Mouse (Mus musculus): ENCODE measurements around the gene Tmem161a.

The Tmem161a gene

GRCm38 (mm10) chr8:70172043-70172681 lies at the start of gene Tmem161a:
TSS of gene Tmem161a (plus strand) at chr8:70172356.
- DNase-seq (ENCODE audit: low spot score): peak; percentile 98

DNA sequence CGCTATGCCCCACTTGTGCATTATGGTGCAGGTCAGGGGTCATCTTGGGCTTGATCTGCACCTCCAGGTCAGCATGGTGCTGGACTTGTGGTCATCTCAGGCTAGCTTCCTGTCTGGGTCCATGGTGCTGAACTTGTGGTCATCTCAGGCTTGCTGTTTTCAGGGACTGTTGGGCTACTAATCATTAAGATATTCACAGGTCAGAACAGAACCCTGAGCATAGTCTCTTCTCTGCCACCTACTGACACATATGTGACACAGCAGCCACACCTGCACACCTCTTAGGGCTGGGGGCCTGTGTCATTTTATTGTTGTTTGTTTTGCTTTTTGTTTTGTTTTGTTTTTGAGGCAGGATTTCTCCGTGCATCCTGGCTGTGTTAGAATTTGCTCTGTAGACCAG lies 49.3 kb upstream of the Tmem161a start:
- no peak for DNase-seq (ENCODE audit: low spot score)

DNA sequence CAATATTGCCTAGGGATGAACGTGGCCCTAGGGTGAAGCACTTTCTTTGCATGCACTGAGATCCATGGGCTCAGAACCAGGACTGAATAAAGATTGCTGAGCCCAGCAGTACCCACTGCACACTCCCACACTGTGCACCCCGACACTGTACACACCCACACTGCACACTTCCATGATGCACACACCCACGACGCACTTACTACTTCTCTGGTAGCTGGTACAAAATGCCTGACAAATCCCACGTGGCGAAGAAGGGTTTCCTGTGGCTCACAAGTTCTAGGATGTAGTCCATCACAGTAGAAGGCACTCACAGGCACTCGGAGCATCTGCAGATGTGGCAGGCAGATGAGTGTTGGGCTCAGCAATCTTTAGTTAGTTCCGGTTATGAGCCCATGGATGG lies 47.2 kb upstream of the Tmem161a start:
- no peak for DNase-seq (ENCODE audit: low spot score)

- DNase-seq (ENCODE audit: low spot score): peak; percentile 79
These were observed 43.7 kb upstream of the Tmem161a start for GRCm38 (mm10) chr8:70128435-70128834.

- DNase-seq (ENCODE audit: low spot score): peak; percentile 95
These were observed 42.7 kb upstream of the Tmem161a start for GRCm38 (mm10) chr8:70129309-70129952.

DNA sequence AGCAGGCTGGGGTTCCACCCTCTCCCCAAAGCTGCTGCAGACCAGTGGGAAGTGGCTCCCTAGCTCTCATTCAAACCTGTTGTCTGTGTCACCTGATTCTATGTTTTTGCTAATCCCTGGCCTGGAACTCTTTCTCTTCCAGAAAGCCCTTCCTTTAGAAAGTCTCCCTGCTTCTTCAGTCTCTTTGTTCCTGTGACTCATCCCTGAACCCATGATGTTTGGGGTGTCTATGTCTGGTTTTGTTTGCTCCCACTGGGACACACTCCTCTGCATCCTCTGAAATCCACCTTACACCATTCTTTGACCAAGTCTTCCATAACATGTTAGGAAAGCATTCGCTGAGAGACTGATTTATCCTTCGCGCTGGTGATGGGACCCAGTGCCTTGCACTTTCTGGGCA lies 42.1 kb upstream of the Tmem161a start:
- DNase-seq (ENCODE audit: low spot score): no peak

DNA sequence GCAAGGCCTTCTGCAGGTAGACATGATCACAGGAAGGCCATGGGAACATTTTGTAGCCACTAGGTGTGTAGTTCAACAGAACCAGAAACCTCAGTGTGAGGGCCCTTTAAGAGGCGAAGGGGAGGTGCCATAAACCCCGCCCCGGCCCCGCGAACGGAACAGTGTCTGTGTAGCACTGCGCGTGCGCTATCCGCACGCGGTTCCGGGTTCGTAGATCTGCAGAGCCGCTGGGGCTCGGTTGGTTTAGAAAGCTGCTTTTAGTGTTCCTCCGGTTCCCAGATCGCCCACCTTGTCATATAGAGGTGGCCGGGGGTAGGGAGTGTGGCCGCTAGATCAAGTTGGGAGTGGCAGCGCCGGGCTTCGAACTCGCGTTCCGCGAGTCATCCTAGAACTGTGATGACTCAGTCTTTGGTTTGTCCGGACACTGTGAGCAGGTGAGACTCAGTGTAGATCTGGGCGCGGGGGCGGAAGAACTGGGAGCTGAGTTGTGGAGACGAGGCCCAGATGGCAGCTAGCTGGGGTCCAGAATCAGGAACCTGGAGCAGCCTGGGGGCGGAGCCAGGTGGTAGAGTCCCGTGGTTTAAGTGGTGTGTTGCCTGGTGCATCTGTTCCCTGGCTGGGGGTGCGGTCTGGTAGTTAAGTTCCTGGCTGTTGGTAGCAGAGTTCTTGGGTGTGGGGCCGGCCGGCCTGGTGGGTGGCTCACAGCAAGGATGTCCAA lies 40.8 kb upstream of the Tmem161a start, which contains the start of gene Nr2c2ap:
Gene Nr2c2ap (plus strand): TSS at position 168 of the 718 bp plus-strand sequence.
- DNase-seq (ENCODE audit: low spot score): peak; percentile 94

- no peak for DNase-seq (ENCODE audit: low spot score)
These were observed 38.1 kb upstream of the Tmem161a start for GRCm38 (mm10) chr8:70134086-70134485.

DNA sequence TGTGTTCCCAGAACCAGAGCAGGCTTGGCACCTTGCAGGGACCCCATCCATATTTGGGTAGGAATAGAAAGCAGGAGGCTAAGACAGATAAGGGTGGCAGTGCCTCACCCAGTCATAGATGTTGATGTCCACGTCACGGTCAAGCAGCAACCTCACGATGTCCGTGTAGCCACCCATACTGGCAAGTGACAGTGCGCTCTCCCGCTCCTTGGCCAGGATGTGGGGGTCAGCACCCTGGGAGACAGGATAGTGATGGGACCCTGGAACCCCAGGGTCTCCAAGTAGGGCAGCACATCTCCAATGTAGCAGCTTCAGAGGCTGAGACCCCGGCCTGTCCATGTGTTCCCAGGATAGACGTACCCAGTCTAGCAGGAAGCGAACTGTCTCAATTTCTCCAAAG lies 37.2 kb upstream of the Tmem161a start:
- DNase-seq (ENCODE audit: low spot score): no peak

DNA sequence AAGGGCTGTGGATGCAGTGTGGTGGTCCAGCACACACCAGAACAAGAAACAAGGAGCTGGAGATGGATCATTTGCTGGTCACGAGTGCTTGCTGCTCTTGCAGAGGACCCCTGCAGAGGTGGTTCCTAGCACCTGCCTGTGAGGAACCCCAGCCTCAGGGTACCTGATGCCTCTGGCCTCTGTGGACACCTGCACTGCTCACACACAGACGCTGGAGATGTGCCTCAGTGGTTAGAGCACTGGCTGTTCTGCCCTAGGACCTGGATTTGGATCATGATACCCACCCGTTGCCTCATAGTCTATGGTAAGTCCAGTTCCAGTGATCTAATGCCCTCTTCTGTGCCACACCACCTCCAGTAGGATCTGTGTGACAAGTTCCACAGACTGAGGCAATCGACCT lies 35.6 kb upstream of the Tmem161a start:
- DNase-seq (ENCODE audit: low spot score): no peak

DNA sequence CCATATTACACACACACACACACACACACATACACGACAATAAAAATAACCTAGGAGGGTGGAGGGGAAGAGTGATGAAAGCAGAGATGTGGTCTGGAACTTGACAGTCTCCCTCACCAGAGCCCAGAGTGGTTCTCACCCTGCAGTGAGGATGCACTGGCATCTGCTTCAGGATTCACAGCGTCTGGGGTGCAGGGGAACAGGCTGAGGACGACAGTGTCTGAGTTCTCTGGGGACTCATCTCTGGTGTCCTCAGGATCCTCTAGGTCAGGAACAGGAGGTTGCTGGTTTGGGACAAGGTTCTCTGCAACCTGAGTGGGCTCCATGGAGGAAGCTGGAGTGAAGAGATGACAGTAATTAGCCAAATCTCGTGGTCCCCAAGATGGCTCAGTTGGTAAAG lies 34.3 kb upstream of the Tmem161a start:
- no peak for DNase-seq (ENCODE audit: low spot score)

DNA sequence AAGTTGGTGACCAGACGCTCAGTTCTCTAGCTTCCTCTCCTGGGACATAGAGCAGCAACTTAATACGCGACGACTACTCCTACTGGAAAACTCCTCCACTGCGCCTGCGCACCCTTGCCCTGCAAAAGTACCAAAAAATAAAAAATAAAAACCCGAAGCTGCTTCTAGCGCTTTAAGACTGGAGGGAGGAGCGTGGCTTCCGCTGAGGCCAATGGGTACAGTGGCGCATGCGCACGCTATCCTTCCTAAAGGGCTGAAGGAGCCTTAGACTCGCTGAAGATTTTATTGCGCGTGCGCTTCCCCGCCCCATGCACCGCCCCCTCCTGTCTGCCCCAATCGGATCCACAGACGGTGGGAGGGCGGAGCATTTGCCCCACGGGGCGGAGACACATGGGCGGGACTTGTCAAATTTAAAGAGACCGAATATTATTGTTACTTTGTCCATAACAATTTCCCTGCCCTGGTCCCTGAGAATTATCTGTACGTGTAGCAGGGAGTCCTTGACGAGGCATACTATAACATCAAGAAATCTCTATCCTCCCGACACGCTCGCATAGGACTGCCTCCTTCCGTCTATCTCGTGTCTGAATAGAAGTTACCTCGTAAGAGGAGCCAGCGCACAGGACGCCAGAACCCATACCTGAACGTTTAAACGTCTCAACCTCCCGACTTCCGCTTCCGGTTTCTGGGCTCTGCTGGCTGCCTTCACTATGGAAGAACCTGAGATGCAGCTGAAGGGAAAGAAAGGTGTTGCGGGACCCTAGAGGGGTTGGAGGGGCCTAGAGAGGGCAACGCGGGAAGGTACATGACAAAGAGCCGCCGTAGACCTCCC lies 32.9 kb upstream of the Tmem161a start, which contains the start of the genes Rfxank, Borcs8 and Mef2b:
Gene Rfxank (minus strand): TSS at position 129 of the 832 bp plus-strand sequence.
Gene Borcs8 (plus strand): TSS at position 474 of the 832 bp plus-strand sequence.
Gene Mef2b (plus strand): TSS at position 686 of the 832 bp plus-strand sequence.
- DNase-seq (ENCODE audit: low spot score): peak; percentile 100

DNA sequence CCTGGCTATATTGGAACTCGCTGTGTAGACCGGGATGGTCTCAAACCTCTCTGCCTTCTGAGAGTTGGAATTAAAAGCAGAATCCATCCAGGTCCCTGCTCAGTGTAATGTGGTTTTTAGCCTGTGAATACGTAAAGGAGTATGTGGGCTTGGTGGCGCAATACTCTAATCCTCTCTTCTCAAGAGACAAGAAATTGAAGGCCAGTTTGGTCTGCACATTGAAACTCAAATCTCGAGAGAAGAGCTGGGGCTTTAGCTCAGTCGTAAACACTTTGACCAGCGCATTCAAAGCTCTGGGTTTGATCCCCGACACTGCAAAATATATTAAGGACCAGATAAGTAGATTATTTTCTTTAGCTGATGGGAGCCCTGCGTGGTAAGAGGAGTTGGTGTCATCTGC lies 32.2 kb upstream of the Tmem161a start:
- peak; percentile 56 for DNase-seq (ENCODE audit: low spot score)

- no peak for DNase-seq (ENCODE audit: low spot score)
These were observed 24.2 kb upstream of the Tmem161a start for GRCm38 (mm10) chr8:70147678-70148607.

GRCm38 (mm10) chr8:70150158-70150557 lies 22.0 kb upstream of the Tmem161a start:
- no peak for DNase-seq (ENCODE audit: low spot score)

- DNase-seq (ENCODE audit: low spot score): peak; percentile 52
These were observed 19.5 kb upstream of the Tmem161a start for GRCm38 (mm10) chr8:70152537-70153257.

GRCm38 (mm10) chr8:70157240-70157800 lies 14.8 kb upstream of the Tmem161a start:
- DNase-seq (ENCODE audit: low spot score): no peak

DNA sequence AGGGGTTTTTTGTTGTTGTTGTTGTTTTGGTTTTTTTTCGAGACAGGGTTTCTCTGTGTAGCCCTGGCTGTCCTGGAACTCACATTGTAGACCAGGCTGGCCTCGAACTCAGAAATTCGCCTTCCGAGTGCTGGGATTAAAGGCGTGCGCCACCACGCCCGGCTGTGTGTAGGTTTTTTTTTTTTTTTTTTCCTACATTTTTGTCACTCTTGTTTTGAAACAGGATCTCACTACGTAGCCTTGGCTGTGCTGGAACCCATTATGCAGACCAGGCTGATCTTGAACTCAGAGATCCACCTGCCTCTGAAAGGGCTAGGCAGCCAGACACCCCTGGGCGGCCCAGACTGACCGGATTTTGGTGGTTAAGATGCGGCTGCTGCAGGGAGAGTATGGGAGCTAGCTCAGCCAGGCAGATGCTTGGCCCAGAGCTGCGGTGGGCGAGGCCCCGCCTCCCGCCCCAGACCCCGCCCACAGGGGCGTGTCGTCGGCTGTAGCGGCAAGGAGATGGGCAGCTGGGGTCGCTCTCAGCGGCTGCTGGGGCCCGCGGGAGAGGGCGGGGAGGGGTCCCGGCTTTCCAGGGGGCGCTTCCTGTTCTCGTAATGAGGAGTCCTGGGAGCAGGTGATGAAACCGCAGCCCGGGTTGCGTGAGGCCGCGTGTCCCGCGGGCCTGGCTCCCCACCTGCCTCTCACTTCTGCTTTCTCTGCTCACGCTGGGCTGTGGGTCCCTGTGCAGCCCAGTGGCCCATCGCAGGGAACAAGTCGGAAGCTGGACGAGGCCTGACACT lies 13.9 kb upstream of the Tmem161a start:
- no peak for DNase-seq (ENCODE audit: low spot score)

DNA sequence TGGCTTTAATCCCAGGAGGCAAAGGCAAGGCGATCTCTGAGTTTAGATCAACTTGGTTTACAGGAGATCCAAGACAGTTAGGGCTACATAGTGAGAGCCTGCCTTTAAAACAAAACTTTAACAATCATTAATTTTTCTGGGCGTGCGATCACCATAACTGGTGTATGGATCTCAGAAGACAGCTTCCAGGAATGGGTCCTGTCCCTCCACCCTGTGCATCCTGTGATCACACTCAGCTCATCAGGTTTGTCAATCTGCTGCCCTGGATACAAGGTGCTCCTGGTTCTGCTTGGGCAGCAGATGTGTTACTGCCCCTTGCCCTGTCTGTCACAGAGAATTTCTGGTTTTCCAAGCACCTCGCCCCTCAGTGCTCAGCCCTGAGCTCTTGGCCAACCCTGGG lies 12.9 kb upstream of the Tmem161a start:
- no peak for DNase-seq (ENCODE audit: low spot score)
